Mouse (Mus musculus): ENCODE data around the gene Sco2.

The Sco2 gene

DNA sequence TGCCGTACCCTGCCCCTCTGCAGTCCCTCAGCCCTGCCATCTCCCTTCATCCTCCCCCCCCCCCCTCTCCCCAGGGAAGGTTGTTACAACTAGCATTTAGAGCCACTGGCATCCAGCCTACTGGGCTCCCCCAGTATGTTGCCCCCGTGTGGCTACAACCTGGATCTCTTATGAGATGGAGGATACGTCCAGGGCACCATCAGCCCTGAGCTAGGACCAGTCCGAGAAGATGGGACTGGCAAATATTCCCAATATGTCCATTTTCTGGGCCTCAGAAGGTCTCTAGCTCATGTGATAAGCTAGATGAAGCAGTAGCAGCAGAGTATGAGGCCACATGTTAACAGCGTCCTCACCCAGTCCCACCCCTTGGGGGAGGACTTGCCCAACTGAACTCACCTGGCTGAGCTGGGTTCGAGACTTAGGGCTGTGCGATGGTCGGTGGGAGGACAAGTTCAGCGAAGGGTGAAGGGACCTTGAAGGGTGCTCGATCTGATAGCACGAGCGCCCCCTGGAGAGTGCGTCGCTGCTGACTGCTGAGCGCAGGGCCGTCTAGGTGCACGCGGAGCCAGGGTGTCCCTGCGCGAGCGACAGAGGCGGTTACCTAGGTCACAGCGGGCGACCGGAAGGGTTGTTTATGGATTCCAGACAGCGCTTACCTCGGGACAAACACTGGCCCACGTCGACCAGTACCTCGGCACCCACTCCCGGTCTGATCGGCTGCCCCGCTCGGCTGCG is 452 bp downstream of the Sco2 start:
- peak; percentile 81 for DNase-seq (ENCODE audit: low read depth)

- no peak for DNase-seq (ENCODE audit: low read depth)
Measured at GRCm38 (mm10) chr15:89372536-89372935, 1.1 kb downstream of the Sco2 start.

GRCm38 (mm10) chr15:89372068-89372467 is 1.6 kb downstream of the Sco2 start:
- no peak for DNase-seq (ENCODE audit: low read depth)

GRCm38 (mm10) chr15:89365141-89365551 is 8.5 kb downstream of the Sco2 start:
- no peak for DNase-seq (ENCODE audit: low read depth)

- no peak for DNase-seq (ENCODE audit: low read depth)
Measured at GRCm38 (mm10) chr15:89363051-89363450, 10.6 kb downstream of the Sco2 start.

- DNase-seq (ENCODE audit: low read depth) = no peak
Measured at GRCm38 (mm10) chr15:89358784-89359183, 14.9 kb downstream of the Sco2 start.

GRCm38 (mm10) chr15:89356372-89356771 is 17.3 kb downstream of the Sco2 start:
- peak; percentile 86 for DNase-seq (ENCODE audit: low read depth)

DNA sequence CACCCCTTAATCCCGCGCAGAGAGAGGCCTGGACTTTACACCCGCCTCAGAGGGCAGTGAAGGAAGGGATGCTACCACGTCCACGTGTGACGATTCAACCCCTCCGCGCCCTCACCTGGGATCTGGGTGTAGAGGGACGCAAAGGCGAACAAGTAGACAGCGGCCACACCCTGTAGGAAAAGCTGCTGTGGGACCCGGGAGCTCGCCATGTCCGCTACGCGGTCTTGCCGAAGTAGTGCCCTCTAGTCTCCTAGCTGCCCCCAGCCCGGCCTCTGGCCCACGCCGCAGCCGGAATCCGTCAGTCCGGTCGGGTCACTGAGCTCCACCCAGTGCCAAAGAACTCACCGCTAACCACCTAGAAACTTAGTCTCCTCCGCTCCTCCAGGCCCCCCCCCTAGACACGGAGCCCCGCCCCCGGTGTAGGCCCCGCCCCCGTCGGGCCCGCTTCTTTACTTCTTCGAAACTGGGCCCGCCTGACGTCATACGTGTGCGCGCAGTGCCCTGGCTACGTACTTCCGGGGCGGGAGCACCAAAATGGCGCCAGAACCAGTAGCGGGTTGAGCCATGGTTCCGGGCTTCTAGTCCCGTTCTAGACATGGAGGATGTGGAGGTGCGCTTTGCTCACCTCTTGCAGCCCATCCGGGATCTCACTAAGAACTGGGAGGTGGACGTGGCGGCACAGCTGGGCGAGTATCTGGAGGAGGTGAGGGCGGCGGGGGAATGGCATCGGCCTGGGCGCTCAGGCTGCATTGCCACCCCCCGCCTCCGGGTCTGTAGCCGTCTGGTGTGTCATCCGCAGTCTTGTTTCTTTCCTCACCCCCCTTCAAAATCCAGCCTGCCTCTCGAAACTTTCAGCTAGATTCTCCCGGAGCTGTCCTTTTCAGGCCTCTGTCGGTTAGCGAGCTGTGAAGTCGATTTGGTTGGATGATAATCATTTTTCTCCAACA is 18.1 kb downstream of the Sco2 start, which contains the start of the genes Lmf2 and Ncaph2:
Gene Lmf2, minus strand, starts transcription at position 419 of the 947 bp plus-strand sequence.
Gene Ncaph2, plus strand, starts transcription at position 479 of the 947 bp plus-strand sequence.
- DNase-seq (ENCODE audit: low read depth) = peak; percentile 96

GRCm38 (mm10) chr15:89354455-89354854 is 19.2 kb downstream of the Sco2 start:
- DNase-seq (ENCODE audit: low read depth) = no peak

- no peak for DNase-seq (ENCODE audit: low read depth)
Measured at GRCm38 (mm10) chr15:89353837-89354236, 19.8 kb downstream of the Sco2 start.

GRCm38 (mm10) chr15:89352795-89353194 is 20.9 kb downstream of the Sco2 start:
- no peak for DNase-seq (ENCODE audit: low read depth)

DNA sequence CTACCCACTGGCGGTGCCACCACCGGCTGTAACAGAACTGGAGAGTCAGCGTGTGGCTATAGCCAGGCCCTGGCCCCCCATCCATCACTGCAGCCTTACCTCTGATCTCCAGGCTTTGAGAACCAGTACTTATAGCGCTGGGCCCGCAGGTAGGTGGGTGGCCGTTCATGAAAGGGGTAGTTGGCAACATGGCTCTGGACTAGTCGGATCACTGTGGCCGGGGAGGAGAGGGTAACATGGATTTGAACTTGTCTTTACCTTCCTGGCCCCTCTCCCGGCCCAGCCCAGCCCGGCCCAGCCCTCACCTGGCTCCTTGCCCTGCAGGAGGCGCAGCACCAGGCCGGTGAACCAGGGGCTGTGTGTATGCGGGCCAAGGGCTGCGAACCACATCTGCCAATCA is 21.6 kb downstream of the Sco2 start:
- DNase-seq (ENCODE audit: low read depth) = no peak

- no peak for DNase-seq (ENCODE audit: low read depth)
Measured at GRCm38 (mm10) chr15:89351302-89351701, 22.3 kb downstream of the Sco2 start.

- no peak for DNase-seq (ENCODE audit: low read depth)
Measured at GRCm38 (mm10) chr15:89350447-89350846, 23.2 kb downstream of the Sco2 start.

GRCm38 (mm10) chr15:89343325-89343724 is 30.3 kb downstream of the Sco2 start:
- no peak for DNase-seq (ENCODE audit: low read depth)

DNA sequence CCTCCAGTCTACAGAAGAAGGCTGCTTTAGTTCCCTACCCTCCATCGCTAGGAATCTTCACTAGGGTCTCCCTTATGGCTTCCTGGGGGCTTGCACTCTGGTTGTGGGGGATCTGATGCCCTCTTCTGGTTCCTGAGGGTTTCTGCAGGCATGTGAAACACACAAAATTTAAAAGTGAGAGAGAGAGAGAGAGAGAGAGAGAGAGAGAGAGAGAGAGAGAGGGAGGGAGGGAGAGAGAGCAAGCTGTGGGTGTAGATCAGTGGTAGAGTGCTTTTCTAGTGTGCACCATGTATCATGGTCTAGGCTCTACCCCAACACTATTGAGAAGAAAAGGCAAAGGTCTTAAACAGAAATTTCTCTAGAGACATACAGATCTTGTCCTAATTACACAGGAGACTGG is 32.0 kb downstream of the Sco2 start:
- no peak for DNase-seq (ENCODE audit: low read depth)

GRCm38 (mm10) chr15:89340136-89340535 is 33.5 kb downstream of the Sco2 start:
- no peak for DNase-seq (ENCODE audit: low read depth)

- no peak for DNase-seq (ENCODE audit: low read depth)
Measured at GRCm38 (mm10) chr15:89339696-89340095, 34.0 kb downstream of the Sco2 start.

DNA sequence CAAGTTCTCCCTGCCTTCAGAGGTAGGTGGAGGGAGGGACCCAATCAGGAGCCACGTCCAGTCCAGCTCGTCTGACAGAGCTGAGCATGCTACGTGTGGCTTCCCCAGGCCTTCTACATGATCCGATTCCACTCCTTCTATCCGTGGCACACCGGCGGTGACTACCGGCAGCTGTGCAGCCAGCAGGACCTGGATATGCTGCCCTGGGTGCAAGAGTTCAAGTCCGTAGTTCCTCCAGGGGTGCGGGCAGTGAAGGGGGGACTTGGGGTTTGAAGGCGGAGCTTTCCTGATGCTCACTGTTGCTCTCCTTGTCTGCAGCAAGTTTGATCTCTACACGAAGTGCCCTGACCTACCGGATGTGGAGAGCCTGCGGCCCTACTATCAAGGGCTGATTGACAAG is 37.2 kb downstream of the Sco2 start:
- no peak for DNase-seq (ENCODE audit: low read depth)

GRCm38 (mm10) chr15:89334774-89335537 is 38.7 kb downstream of the Sco2 start:
- DNase-seq (ENCODE audit: low read depth) = no peak

DNA sequence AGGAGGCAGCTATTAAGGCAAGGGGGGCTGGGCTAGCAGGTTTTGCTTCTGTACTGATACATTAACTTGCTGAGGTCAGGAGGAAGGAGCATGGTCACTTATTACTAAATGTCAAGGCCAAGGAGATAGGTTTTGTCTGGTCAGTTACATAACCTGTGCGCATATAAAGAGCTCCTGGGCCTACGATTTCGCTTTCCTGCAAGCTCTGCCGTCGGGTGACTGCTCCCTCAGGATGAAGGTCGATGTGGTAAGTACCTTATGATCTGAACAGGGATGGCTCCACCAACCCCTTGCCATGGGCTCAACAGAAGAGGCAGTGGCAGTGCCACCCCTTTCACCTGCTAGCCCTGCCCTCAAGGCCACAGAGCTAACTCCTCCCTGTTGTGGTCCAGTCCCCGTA is 39.4 kb downstream of the Sco2 start, which contains the start of gene Miox:
Gene Miox, plus strand, starts transcription at position 128 of the 400 bp plus-strand sequence.
- DNase-seq (ENCODE audit: low read depth) = no peak

- DNase-seq (ENCODE audit: low read depth) = no peak
Measured at GRCm38 (mm10) chr15:89326441-89326840, 47.2 kb downstream of the Sco2 start.

Measured in c-Kit-positive CD71-negative TER-119-negative erythroid progenitor cells, embryonic 14.5 days (primary cell).